Mouse (Mus musculus): ENCODE measurements around the gene Nol4l. TPM values are rescaled to one million over a fixed set of nuclear protein-coding genes. Genes with fewer than 3 reads are reported as not detected.

The Nol4l gene
- total and polyA plus RNA-seq, 3 experiments, result 13.9 to 39.2 (median 23.4) TPM

DNA sequence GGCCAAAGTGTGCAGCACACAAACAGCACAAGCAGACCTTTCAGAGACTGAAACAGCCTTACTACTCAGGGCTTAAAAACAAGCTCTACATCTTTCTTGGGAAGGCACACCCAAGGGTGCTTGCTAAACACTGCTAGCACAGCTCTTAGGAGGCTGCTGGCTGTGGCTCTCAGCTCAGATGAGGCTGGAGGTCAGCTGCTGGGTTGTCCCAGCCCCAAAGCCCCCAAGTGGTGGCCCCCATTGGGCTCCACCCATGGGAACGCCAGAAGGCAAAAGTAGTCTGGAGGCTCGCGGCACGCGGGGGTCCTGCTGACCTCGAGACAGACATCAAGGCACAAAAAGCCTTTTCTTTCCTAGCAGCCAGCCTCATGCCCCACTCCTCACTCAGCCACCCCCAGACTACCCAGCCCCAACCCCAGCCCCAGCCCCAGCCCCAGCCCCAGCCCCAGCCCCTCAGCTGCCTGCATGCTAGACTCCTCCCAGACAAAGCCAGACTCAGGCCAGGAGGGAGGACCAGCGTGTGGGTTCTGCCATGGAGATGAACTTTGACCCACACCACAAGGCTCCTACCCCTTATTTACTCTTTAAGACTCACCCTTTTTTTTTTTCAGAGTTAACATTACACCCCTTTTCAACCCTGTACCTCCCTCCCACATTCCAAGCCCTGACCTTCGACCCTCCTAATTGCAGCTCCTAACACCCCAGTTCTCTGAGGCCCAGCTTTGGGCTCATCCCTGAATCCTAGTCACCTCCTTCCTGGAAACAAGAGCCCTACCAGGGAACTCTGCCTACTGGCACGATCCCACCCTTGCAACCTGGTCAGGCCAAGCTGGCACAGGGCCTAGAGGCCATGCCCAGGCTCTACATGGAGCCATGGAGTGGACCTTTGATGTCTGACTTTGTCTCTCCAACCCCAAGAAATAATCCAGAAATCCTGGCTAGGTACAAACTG is 94.6 kb downstream of the Nol4l start:
- TF ChIP-seq CTCF (IDR thresholded peaks at IDR 0.05; ENCODE audit: low read depth, low read length) (no peak), TAL1 (conservative IDR thresholded peaks at IDR 0.05; ENCODE audit: low read depth, low read length) (no peak), GATA1 (IDR thresholded peaks at IDR 0.05; ENCODE audit: borderline replicate concordance, low read length) (no peak), GATA2 (IDR thresholded peaks at IDR 0.05; ENCODE audit: borderline replicate concordance, low read depth, low read length) (no peak), POLR2AphosphoS5 (IDR thresholded peaks at IDR 0.05; ENCODE audit: insufficient replicate concordance, low read depth, low read length) (no peak)
- Histone ChIP-seq H3K4me1 (ENCODE audit: insufficient read depth, low read depth, low read length) (peaks cover 67% of the 10 kb centered on the region), H3K27me3 (ENCODE audit: insufficient read depth, low read length) (no peaks in the 10 kb centered on the region; the same call in 1 of the 2 replicates), H3K4me3 (ENCODE audit: low read depth, low read length) (no peak overlapping the region), H3K36me3 (replicated peaks) (peaks cover 83% of the 10 kb centered on the region), H3K9me3 (replicated peaks) (no peaks in the 10 kb centered on the region)
- no peak for ATAC-seq (ENCODE audit: extremely low read depth, insufficient number of reproducible peaks, low FRiP score, poor library complexity, severe bottlenecking)
- no peak for DNase-seq (ENCODE audit: low spot score)

DNA sequence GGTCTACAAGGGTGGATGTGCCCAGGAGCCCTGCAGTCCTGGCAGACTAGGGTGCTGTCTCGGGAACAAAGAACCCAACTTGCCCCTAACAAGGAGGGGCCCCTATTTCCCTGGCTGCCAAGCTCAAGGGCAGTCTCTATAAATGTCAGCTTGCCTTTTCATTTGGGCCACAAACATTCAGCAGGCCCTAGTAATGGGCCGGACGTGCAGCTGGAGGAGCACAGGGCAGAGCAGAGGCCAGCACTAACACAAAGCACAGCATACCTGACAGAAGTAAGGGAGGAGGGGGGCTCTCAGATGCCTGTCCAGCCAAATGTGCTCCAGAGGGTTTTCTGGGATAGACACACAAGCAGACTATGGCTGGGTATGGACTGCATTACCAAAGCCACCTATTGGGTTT is 95.9 kb downstream of the Nol4l start:
- no peak for TF ChIP-seq CTCF (IDR thresholded peaks at IDR 0.05; ENCODE audit: low read depth, low read length)
- Histone ChIP-seq H3K4me3 (ENCODE audit: low read depth, low read length) (no peak overlapping the region), H3K4me1 (ENCODE audit: insufficient read depth, low read depth, low read length) (peaks cover 74% of the 10 kb centered on the region), H3K9me3 (replicated peaks) (no peaks in the 10 kb centered on the region), H3K27me3 (ENCODE audit: insufficient read depth, low read length) (no peaks in the 10 kb centered on the region; the same call in 1 of the 2 replicates), H3K36me3 (replicated peaks) (peaks cover 90% of the 10 kb centered on the region)
- ATAC-seq (ENCODE audit: extremely low read depth, insufficient number of reproducible peaks, low FRiP score, poor library complexity, severe bottlenecking) (no peak), DNase-seq (ENCODE audit: low spot score) (no peak)

DNA sequence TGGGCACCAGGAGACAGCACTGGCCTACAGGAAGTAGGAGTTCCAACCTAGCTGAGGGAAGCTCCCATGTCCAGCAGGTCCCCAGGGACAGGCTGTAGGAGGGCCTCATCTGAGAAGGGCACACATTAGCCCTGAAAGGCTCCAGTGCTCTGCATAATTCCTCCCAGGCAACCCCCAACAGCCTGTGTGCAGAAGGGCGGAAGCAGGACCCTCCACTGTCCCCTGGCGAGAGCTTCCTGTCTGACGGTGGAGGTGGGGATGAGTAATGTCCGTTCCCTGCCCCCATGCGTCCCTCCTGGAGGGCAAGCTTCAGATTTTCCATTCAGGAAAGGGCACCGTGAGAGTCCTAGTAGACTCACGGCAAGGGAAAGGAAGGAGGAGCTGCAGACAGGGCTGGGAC is 97.3 kb downstream of the Nol4l start:
- DNase-seq (ENCODE audit: low spot score) (no peak), ATAC-seq (ENCODE audit: extremely low read depth, insufficient number of reproducible peaks, low FRiP score, poor library complexity, severe bottlenecking) (no peak)
- H3K9me3 ChIP-seq (replicated peaks), result no peaks in the 10 kb centered on the region
- TF ChIP-seq CTCF (IDR thresholded peaks at IDR 0.05; ENCODE audit: low read depth, low read length) (no peak), GATA2 (IDR thresholded peaks at IDR 0.05; ENCODE audit: borderline replicate concordance, low read depth, low read length) (no peak), TAL1 (conservative IDR thresholded peaks at IDR 0.05; ENCODE audit: low read depth, low read length) (no peak), POLR2AphosphoS5 (IDR thresholded peaks at IDR 0.05; ENCODE audit: insufficient replicate concordance, low read depth, low read length) (no peak), GATA1 (IDR thresholded peaks at IDR 0.05; ENCODE audit: borderline replicate concordance, low read length) (no peak)
- H3K27me3 ChIP-seq (ENCODE audit: insufficient read depth, low read length), result no peaks in the 10 kb centered on the region; the same call in 1 of the 2 replicates
- no peak overlapping the region for H3K4me3 ChIP-seq (ENCODE audit: low read depth, low read length)
- H3K4me1 ChIP-seq (ENCODE audit: insufficient read depth, low read depth, low read length), result peaks cover 75% of the 10 kb centered on the region
- peaks cover 96% of the 10 kb centered on the region for H3K36me3 ChIP-seq (replicated peaks)

DNA sequence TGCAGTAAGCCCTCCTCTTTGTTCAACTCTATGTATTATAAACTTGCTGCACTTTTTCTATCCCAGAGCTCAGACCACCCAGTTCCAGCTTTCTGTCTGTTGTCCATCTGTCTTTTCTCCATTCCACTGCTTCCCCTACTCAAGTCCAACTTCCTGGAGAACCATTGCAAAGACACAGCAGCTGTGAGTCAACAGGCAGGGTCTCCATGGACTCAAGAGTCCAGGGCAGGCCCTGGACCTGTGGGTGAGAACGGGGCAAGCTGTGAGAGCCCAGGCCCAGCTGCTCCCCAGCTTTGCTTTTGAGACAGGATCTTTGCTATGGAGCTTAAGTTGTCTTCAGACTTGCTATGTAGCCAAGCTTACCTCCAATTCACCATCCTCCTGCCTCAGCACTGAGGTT is 99.2 kb downstream of the Nol4l start:
- Histone ChIP-seq H3K4me3 (ENCODE audit: low read depth, low read length) (no peak overlapping the region), H3K36me3 (replicated peaks) (peaks cover 87% of the 10 kb centered on the region), H3K9me3 (replicated peaks) (no peaks in the 10 kb centered on the region), H3K4me1 (ENCODE audit: insufficient read depth, low read depth, low read length) (peaks cover 72% of the 10 kb centered on the region), H3K27me3 (ENCODE audit: insufficient read depth, low read length) (no peaks in the 10 kb centered on the region; the same call in 1 of the 2 replicates)
- ATAC-seq (ENCODE audit: extremely low read depth, insufficient number of reproducible peaks, low FRiP score, poor library complexity, severe bottlenecking) (no peak), DNase-seq (ENCODE audit: low spot score) (no peak)
- TF ChIP-seq GATA2 (IDR thresholded peaks at IDR 0.05; ENCODE audit: borderline replicate concordance, low read depth, low read length), result no peak
- TF ChIP-seq TAL1 (conservative IDR thresholded peaks at IDR 0.05; ENCODE audit: low read depth, low read length), result no peak

DNA sequence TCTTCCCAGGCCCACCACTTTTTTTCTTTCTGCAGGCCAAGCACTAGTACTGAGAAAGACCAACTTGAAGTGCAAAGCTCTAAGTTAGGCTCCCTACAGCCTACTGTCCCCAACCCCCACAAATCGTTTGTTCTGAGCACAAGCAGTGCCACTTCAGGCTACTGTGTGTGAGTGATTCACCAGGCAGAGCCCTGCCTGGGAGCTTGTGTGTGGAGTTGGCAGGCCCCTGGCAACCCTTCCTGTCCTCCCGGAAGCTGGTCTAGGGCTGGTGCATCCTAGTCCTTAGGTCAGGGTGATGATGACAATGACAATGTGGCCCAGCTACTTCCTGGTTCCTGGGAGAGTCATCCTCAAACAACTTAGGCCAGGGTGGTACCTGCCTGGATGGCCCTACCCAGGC is 101.3 kb downstream of the Nol4l start:
- no peak overlapping the region; the same call in 1 of the 2 replicates for H3K4me3 ChIP-seq (ENCODE audit: low read depth, low read length)
- H3K4me1 ChIP-seq (ENCODE audit: insufficient read depth, low read depth, low read length), result peaks cover 74% of the 10 kb centered on the region
- DNase-seq (ENCODE audit: low spot score) (no peak), ATAC-seq (ENCODE audit: extremely low read depth, insufficient number of reproducible peaks, low FRiP score, poor library complexity, severe bottlenecking) (no peak)
- no peak for TF ChIP-seq GATA2 (IDR thresholded peaks at IDR 0.05; ENCODE audit: borderline replicate concordance, low read depth, low read length)
- TF ChIP-seq GATA1 (IDR thresholded peaks at IDR 0.05; ENCODE audit: borderline replicate concordance, low read length), result no peak
- TF ChIP-seq TAL1 (conservative IDR thresholded peaks at IDR 0.05; ENCODE audit: low read depth, low read length), result no peak
- TF ChIP-seq POLR2AphosphoS5 (IDR thresholded peaks at IDR 0.05; ENCODE audit: insufficient replicate concordance, low read depth, low read length), result no peak
- TF ChIP-seq CTCF (IDR thresholded peaks at IDR 0.05; ENCODE audit: low read depth, low read length), result no peak
- peaks cover 88% of the 10 kb centered on the region for H3K36me3 ChIP-seq (replicated peaks)
- no peaks in the 10 kb centered on the region; the same call in 1 of the 2 replicates for H3K27me3 ChIP-seq (ENCODE audit: insufficient read depth, low read length)
- H3K9me3 ChIP-seq (replicated peaks), result no peaks in the 10 kb centered on the region

DNA sequence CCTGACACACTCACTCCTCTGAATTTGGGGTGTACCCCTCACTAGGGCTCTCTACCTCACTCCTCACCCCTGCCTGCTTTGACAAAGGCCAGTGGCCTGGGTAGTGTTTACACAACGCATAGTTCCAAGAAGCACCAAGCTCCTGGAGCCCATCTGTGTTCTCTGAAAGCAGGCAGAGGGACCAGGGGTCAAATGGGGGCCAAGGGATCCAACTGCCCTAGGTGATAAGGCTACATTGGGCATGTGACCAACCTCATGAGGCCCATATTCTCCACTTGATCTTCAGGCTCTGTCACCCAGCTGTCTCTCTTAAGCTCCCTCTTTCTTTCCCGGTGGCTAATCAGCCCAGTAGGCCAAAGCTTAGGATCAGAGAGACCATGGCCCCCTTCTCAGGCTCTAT is 102.8 kb downstream of the Nol4l start:
- ATAC-seq (ENCODE audit: extremely low read depth, insufficient number of reproducible peaks, low FRiP score, poor library complexity, severe bottlenecking), result peak; percentile 95
- H3K9me3 ChIP-seq (replicated peaks), result no peaks in the 10 kb centered on the region
- H3K4me1 ChIP-seq (ENCODE audit: insufficient read depth, low read depth, low read length), result peaks cover 84% of the 10 kb centered on the region
- H3K4me3 ChIP-seq (ENCODE audit: low read depth, low read length), result peak overlapping the region; percentile 21; the same call in 1 of the 2 replicates
- peaks cover 87% of the 10 kb centered on the region for H3K36me3 ChIP-seq (replicated peaks)
- TF ChIP-seq POLR2AphosphoS5 (IDR thresholded peaks at IDR 0.05; ENCODE audit: insufficient replicate concordance, low read depth, low read length), result no peak
- no peak for TF ChIP-seq GATA1 (IDR thresholded peaks at IDR 0.05; ENCODE audit: borderline replicate concordance, low read length)
- TF ChIP-seq GATA2 (IDR thresholded peaks at IDR 0.05; ENCODE audit: borderline replicate concordance, low read depth, low read length), result no peak
- TF ChIP-seq TAL1 (conservative IDR thresholded peaks at IDR 0.05; ENCODE audit: low read depth, low read length), result peak; percentile 79
- no peak for TF ChIP-seq CTCF (IDR thresholded peaks at IDR 0.05; ENCODE audit: low read depth, low read length)
- peak; percentile 91 for DNase-seq (ENCODE audit: low spot score)
- no peaks in the 10 kb centered on the region for H3K27me3 ChIP-seq (ENCODE audit: insufficient read depth, low read length)

Measured in G1E (cell line).